Mouse (Mus musculus) lung, postnatal 0 days (tissue): ENCODE measurements around the gene Kifc1.

Experiments used
- CTCF ChIP-seq: IDR thresholded peaks from 2 replicates; pipeline ENCODE4 v1.5.1; 2016; ENCODE audit warnings: antibody characterized with exemption, mild to moderate bottlenecking
- EP300 ChIP-seq: IDR thresholded peaks from 2 replicates; pipeline ENCODE4 v1.6.1; 2016; ENCODE audit warnings: antibody characterized with exemption, mild to moderate bottlenecking, control low read depth

DNA sequence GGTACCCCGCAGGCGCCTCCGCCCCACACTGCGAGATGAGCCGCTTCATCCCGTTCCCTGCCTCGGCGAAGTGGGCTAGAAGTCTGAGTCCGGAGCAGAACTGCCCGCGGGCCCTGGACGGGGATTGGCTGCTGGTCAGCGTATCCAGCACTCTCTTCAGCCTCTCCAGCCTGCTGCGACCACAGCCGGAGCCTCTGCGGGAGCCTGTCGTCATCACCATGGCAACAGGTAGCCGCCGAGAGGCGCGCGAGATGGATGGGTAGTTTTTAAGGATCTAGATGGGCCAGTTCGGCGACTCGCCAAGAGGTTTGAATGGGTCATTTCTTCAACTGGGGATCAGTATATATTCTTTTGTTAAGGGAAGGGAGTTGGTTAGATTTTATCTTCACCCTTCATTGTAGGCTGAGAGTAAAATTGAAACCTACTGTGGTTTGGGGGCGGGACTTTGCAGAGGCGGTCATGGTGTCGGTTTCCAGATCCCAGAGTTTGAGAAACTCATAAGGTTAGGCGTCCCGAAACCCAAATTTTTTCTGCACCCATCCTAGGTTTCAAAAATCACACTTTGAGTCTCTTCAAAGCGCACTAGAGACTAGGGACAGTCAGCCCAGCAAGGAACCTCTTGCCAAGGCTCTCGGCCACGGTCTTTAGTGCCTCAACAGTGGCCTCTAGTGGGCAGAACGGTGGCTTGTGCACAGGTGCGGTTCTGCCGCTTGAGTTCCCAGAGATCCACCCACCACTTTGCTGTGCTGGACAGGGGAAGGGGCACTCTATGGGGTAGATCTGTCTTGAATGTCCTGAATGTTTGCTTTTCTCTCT is 30.0 kb upstream of the Kifc1 start:
- TF ChIP-seq CTCF (peak; percentile 91), EP300 (no peak; the same call in 1 of the 2 replicates)
